Mouse (Mus musculus) MEL (cell line): ENCODE data around the gene Prx. TPM values are rescaled to one million over a fixed set of nuclear protein-coding genes. Genes with fewer than 3 reads are reported as not detected.
A peak's percentile ranks its signal among the peaks of the same experiment; 100 is the strongest.
"Not testable (repeated sequence)": the region's sequence is repeated elsewhere in the genome, so short reads cannot be mapped to it uniquely, and the experiment has no call there.

Source experiments
- DNase-seq: peaks from one replicate; pipeline ENCODE4 v3.0.0; 2011; ENCODE audit warnings: low read depth, low spot score
- H3K27ac ChIP-seq: 2 replicates; pipeline ENCODE4 v1.5.1; 2012; ENCODE audit warnings: low read depth, mild to moderate bottlenecking, control low read depth, low read length, moderate library complexity; ENCODE audit not compliant: control insufficient read depth
- H3K27me3 ChIP-seq, 2 experiments: fragments of 150-350 bp in 1 of 2; sonication (generic) in 1 of 2; 2 replicates each; pipeline ENCODE4 v1.6.1; 2012; ENCODE audit warnings: low read length in 2 of 2, mild to moderate bottlenecking in 2 of 2, improper control_type of control experiment in 1 of 2, moderate library complexity in 1 of 2; ENCODE audit not compliant: insufficient read depth in 2 of 2, control insufficient read depth in 1 of 2
- H3K36me3 ChIP-seq, 2 experiments: 2 replicates each; pipeline ENCODE4 v1.6.1; 2012 to 2014; ENCODE audit warnings: low read length in 2 of 2, improper control_type of control experiment in 1 of 2, inconsistent platforms in 1 of 2, mild to moderate bottlenecking in 1 of 2; ENCODE audit not compliant: insufficient read depth in 2 of 2, control insufficient read depth in 1 of 2
- H3K4me1 ChIP-seq, 2 experiments: fragments of 150-350 bp in 1 of 2; sonication (generic) in 1 of 2; 2 replicates each; pipeline ENCODE4 v1.6.1; 2012; ENCODE audit warnings: low read length in 2 of 2, improper control_type of control experiment in 1 of 2, mild to moderate bottlenecking in 1 of 2; ENCODE audit not compliant: insufficient read depth in 2 of 2, control insufficient read depth in 1 of 2
- H3K4me3 ChIP-seq, 2 experiments: fragments of 150-350 bp in 1 of 2; sonication (generic) in 1 of 2; 2 replicates each; pipeline ENCODE4 v1.5.1; 2012; ENCODE audit warnings: low read depth in 2 of 2, low read length in 2 of 2, mild to moderate bottlenecking in 2 of 2, moderate library complexity in 2 of 2, control low read depth in 1 of 2, improper control_type of control experiment in 1 of 2; ENCODE audit not compliant: control insufficient read depth in 1 of 2, insufficient read depth in 1 of 2
- H3K79me2 ChIP-seq: 2 replicates; pipeline ENCODE4 v1.6.1; 2012; ENCODE audit warnings: mild to moderate bottlenecking, low read length, moderate library complexity; ENCODE audit not compliant: control insufficient read depth, poor library complexity, insufficient read depth
- H3K9ac ChIP-seq: 2 replicates; pipeline ENCODE4 v1.6.1; 2012; ENCODE audit warnings: low read depth, mild to moderate bottlenecking, control low read depth, low read length, moderate library complexity; ENCODE audit not compliant: control insufficient read depth, poor library complexity, severe bottlenecking
- H3K9me3 ChIP-seq: fragments of 150-350 bp; sonication (generic); replicated peaks from 2 replicates; pipeline ENCODE4 v1.6.1; 2012; ENCODE audit warnings: mild to moderate bottlenecking, low read length, improper control_type of control experiment, moderate library complexity; ENCODE audit not compliant: insufficient read depth
- ELF1 ChIP-seq: IDR thresholded peaks from 2 replicates; pipeline ENCODE4 v1.6.1; 2014; ENCODE audit warnings: low read depth, mild to moderate bottlenecking, inconsistent platforms, low read length, improper control_type of control experiment, moderate library complexity
- EP300 ChIP-seq, 2 experiments: IDR thresholded peaks; 2 replicates each; pipeline ENCODE4 v1.6.1; 2011; ENCODE audit warnings: improper control_type of control experiment in 2 of 2, low read length in 2 of 2, low read depth in 1 of 2, mild to moderate bottlenecking in 1 of 2
- ETS1 ChIP-seq: IDR thresholded peaks from 2 replicates; pipeline ENCODE4 v1.6.1; 2012; ENCODE audit warnings: low read depth, mild to moderate bottlenecking, inconsistent platforms, low read length, improper control_type of control experiment, moderate library complexity
- MYB ChIP-seq: IDR thresholded peaks from 2 replicates; pipeline ENCODE4 v1.6.1; 2011; ENCODE audit warnings: mild to moderate bottlenecking, low read depth, low read length, improper control_type of control experiment
- SMC3 ChIP-seq: IDR thresholded peaks from 2 replicates; pipeline ENCODE4 v1.6.1; 2011; ENCODE audit warnings: low read depth, low read length, improper control_type of control experiment
- TCF12 ChIP-seq: IDR thresholded peaks from 2 replicates; pipeline ENCODE4 v1.6.1; 2014; ENCODE audit warnings: low read depth, mild to moderate bottlenecking, inconsistent platforms, low read length, improper control_type of control experiment, moderate library complexity
- polyA plus RNA-seq, 2 experiments: library from polyadenylated mRNA; stranded (reverse) in 1 of 2; unstranded in 1 of 2; fragments of >175 nt in 1 of 2; fragments of >200 nt in 1 of 2; gene quantifications; 2 replicates each; pipeline versions ENCODE4 v1.2.1 to v1.2.4; 2012; ENCODE audit warnings: low replicate concordance in 2 of 2, low read depth in 1 of 2; ENCODE audit not compliant: insufficient read length in 2 of 2, insufficient read depth in 1 of 2, missing spikeins in 1 of 2
- total RNA-seq: library from RNA; depleted of rRNA; stranded (reverse); fragments of 300-350 nt; gene quantifications from 2 replicates; pipeline ENCODE4 v1.2.3, GENCODE M21; 2012

The Prx gene
- total and polyA plus RNA-seq, 3 experiments = 0.39 to 1.4 TPM; not detected in 1

DNA sequence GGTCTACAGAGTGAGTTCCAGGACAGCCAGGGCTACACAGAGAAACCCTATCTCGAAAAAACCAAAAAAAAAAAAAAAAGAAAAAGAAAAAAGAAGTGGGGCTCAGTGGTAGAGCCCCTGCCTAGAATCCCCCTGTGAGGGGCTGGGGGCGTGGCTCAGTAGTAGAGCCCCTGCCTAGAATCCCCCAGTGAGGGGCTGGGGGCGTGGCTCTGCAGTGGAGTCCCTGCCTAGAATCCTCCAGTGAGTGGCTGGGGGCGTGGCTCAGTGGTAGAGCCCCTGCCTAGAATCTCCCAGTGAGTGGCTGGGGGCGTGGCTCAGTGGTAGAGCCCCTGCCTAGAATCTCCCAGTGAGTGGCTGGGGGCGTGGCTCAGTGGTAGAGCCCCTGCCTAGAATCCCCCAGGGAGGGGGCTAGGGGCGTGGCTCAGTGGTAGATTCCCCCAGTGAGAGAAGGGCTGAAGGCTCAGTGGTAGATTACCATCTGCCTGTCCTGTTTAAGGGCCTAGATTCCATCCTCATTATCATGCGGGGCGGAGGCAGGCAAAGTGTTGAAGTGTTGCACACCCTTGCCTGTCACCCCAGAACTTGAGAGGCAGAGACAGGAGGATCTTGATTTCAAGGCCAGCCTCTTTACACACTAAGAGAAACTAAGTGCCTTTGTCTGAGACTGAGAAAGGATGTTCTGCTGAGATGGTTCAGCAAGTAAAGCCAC lies 4.3 kb upstream of the Prx start:
- not testable (repeated sequence) for H3K27ac ChIP-seq, H3K27me3 ChIP-seq, H3K9me3 ChIP-seq, H3K9ac ChIP-seq, H3K4me3 ChIP-seq, H3K79me2 ChIP-seq
- H3K36me3 ChIP-seq = peaks cover 0 to 11% of the 10 kb centered on the region in 2 experiments; a peak in 2 of 4 replicates
- peaks cover 8 to 14% of the 10 kb centered on the region in 2 experiments for H3K4me1 ChIP-seq
- DNase-seq = peak; percentile 29

DNA sequence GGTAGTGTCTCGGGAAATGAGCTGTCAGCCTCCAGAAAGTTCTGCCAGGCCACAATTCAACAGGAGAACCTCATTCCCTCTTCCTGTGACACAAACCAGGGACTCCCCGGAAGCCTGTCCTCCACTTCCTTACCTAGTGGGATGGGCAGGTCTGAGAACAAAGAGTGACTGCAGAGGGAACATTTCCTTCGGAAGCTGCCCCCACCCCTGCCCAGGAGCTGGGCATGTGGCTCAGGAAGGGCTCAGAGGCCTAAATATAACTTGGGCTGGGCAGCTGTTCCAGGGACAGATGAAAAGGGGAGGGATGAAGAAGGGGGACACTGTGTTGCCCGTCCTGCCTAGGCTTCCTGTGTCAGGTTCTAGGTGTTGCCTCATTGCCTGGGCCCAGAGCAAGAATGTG lies 2.5 kb downstream of the Prx start:
- no peaks in the 10 kb centered on the region for H3K9me3 ChIP-seq
- TF ChIP-seq SMC3 (no peak), MYB (no peak)
- TF ChIP-seq, all 39 proteins: peak for 0

DNA sequence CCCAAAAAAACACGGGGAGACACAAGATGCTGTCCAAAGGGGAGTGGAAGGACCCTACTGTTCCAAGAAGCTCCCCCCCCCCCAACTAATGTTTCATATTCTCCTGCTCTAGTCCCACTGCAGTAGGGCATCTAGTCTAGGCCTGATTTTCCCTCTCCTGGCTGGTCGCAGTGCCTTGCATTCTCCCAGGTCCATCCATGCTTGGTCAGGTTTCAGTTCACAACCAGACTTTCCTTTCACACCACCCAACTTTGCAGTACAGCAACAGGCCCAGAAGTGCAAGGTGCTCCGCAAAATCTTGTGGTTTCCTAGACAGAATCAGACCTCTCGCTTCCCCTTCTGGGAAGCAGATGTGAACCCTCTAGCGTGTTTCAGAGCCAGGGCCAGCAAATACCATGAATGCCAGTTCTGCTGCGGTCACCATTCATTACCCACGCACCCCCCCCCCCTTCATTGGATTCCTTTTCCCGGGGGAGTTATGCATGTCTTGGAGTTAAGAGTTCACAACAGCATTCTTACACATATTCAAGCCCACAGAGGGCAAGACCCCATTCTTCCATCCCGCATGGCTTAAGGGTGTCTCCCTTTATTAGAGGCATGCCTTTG lies 7.7 kb downstream of the Prx start:
- no peak overlapping the region for H3K27ac ChIP-seq
- peak overlapping the region; percentile 44 for H3K9ac ChIP-seq
- DNase-seq = peak; percentile 40

More for the DNA sequence above, 2.5 kb downstream of the Prx start:
- no peak for DNase-seq
- no peaks in the 10 kb centered on the region for H3K36me3 ChIP-seq
- 0 out of 4 replicates have a peak, but pooled peaks cover 0 to under 1% of the 10 kb centered on the region in 2 experiments for H3K4me1 ChIP-seq
- H3K27me3 ChIP-seq = no peaks in the 10 kb centered on the region
- H3K79me2 ChIP-seq = no peaks in the 10 kb centered on the region
- H3K27ac ChIP-seq = no peak overlapping the region
- no peak overlapping the region for H3K4me3 ChIP-seq
- H3K9ac ChIP-seq = no peak overlapping the region

More for the DNA sequence above, 7.7 kb downstream of the Prx start:
- Histone ChIP-seq H3K4me3 (peak overlapping the region; percentile 2 to 84; a peak in 2 of 4 replicates), H3K9me3 (no peaks in the 10 kb centered on the region)
- no peak for TF ChIP-seq ETS1
- no peak for TF ChIP-seq TCF12
- TF ChIP-seq EP300 (IDR thresholded peaks at IDR 0.05; ENCODE audit: low read depth in 1 of 2, low read length in 2 of 2) = no peak
- TF ChIP-seq ELF1 = no peak
- TF ChIP-seq, all 39 proteins: peak for 0
- no peaks in the 10 kb centered on the region; the same call in 1 of the 2 replicates for H3K79me2 ChIP-seq
- no peaks in the 10 kb centered on the region for H3K27me3 ChIP-seq
- peaks cover 0 to 9% of the 10 kb centered on the region in 2 experiments; a peak in 2 of 4 replicates for H3K36me3 ChIP-seq
- H3K4me1 ChIP-seq = peaks cover 3 to 6% of the 10 kb centered on the region in 2 experiments; a peak in 3 of 4 replicates
